Mouse (Mus musculus) olfactory bulb, adult 2 months (tissue): ENCODE data around the gene Tmem97. TPM values are rescaled to one million over a fixed set of nuclear protein-coding genes. Genes with fewer than 3 reads are reported as not detected.

Source experiments
- H3K27ac ChIP-seq: fragments of 200-500 bp; 2 replicates; pipeline ENCODE4 v1.5.1; 2012; ENCODE audit warnings: low read depth, low read length; ENCODE audit not compliant: insufficient read depth
- H3K4me1 ChIP-seq: fragments of 200-500 bp; 2 replicates; pipeline ENCODE4 v1.6.1; 2012; ENCODE audit warnings: low read length; ENCODE audit not compliant: control insufficient read depth, insufficient read depth
- H3K4me3 ChIP-seq: fragments of 200-500 bp; 2 replicates; pipeline ENCODE4 v1.5.1; 2012; ENCODE audit warnings: mild to moderate bottlenecking, low read depth, low read length, moderate library complexity; ENCODE audit not compliant: insufficient read depth
- CTCF ChIP-seq: fragments of 200-500 bp; IDR thresholded peaks from 2 replicates; pipeline ENCODE4 v1.5.1; 2012; ENCODE audit warnings: low read depth, mild to moderate bottlenecking, low read length, moderate library complexity; ENCODE audit not compliant: insufficient read depth
- POLR2A ChIP-seq: fragments of 200-500 bp; IDR thresholded peaks from 2 replicates; pipeline ENCODE4 v1.6.1; 2012; ENCODE audit warnings: mild to moderate bottlenecking, low read depth, low read length, moderate library complexity; ENCODE audit not compliant: insufficient read depth
- WGBS: fragments of 180-500 bp; shearing (Covaris S2); methylation state at CpG from one replicate; pipeline ENCODE4 v1.1.7; 2018; 5-methylcytosine and 5-hydroxymethylcytosine counted together
- polyA plus RNA-seq: library from polyadenylated mRNA; stranded (reverse); fragments of >200 nt; gene quantifications from 2 replicates; pipeline ENCODE4 v1.2.4, GENCODE M21; 2012; ENCODE audit warnings: low replicate concordance; ENCODE audit not compliant: missing spikeins, insufficient read depth, insufficient read length

The Tmem97 gene
- polyA plus RNA-seq, 1 experiment = not detected

GRCm38 (mm10) chr11:78557241-78557640 is 6.7 kb upstream of the Tmem97 start:
- 65% methylated on average over 8 of the region's 8 CpGs for WGBS
- Histone ChIP-seq H3K4me1 (no peaks in the 10 kb centered on the region), H3K4me3 (no peak overlapping the region), H3K27ac (no peak overlapping the region)
- no peak for TF ChIP-seq POLR2A
- no peak for TF ChIP-seq CTCF

- TF ChIP-seq POLR2A (no peak), CTCF (no peak)
- whole genome bisulfite sequencing = 83% methylated on average over 4 of the region's 4 CpGs
These were observed 5.5 kb upstream of the Tmem97 start for GRCm38 (mm10) chr11:78556070-78556469.

GRCm38 (mm10) chr11:78555623-78556022 is 5.0 kb upstream of the Tmem97 start:
- TF ChIP-seq CTCF = no peak
- no peak for TF ChIP-seq POLR2A
- Histone ChIP-seq H3K27ac (no peak overlapping the region), H3K4me3 (no peak overlapping the region), H3K4me1 (no peaks in the 10 kb centered on the region)
- 79% methylated on average over 3 of the region's 3 CpGs for WGBS

More at GRCm38 (mm10) chr11:78556070-78556469, 5.5 kb upstream of the Tmem97 start:
- no peaks in the 10 kb centered on the region for H3K4me1 ChIP-seq
- no peak overlapping the region for H3K4me3 ChIP-seq
- H3K27ac ChIP-seq = no peak overlapping the region

GRCm38 (mm10) chr11:78551059-78551398 is 452 bp upstream of the Tmem97 start:
- WGBS = 31% methylated on average over 6 of the region's 6 CpGs
- Histone ChIP-seq H3K4me3 (peak overlapping the region; percentile 52), H3K4me1 (no peaks in the 10 kb centered on the region), H3K27ac (peak overlapping the region; percentile 8; the same call in 1 of the 2 replicates)
- no peak for TF ChIP-seq CTCF
- TF ChIP-seq POLR2A = no peak

- H3K4me1 ChIP-seq = no peaks in the 10 kb centered on the region
- 30% methylated on average over 5 of the region's 5 CpGs for WGBS
These were observed 1.0 kb downstream of the Tmem97 start for GRCm38 (mm10) chr11:78549491-78549987.

GRCm38 (mm10) chr11:78547718-78548460 is 2.7 kb downstream of the Tmem97 start:
- Histone ChIP-seq H3K4me3 (no peak overlapping the region), H3K27ac (no peak overlapping the region), H3K4me1 (no peaks in the 10 kb centered on the region)
- WGBS = 99% methylated on average over 2 of the region's 2 CpGs
- no peak for TF ChIP-seq POLR2A
- TF ChIP-seq CTCF = no peak

More at GRCm38 (mm10) chr11:78549491-78549987, 1.0 kb downstream of the Tmem97 start:
- no peak for TF ChIP-seq CTCF
- no peak for TF ChIP-seq POLR2A
- Histone ChIP-seq H3K27ac (no peak overlapping the region), H3K4me3 (no peak overlapping the region)

- WGBS = 71% methylated on average over 8 of the region's 8 CpGs
These were observed 5.4 kb downstream of the Tmem97 start for GRCm38 (mm10) chr11:78545181-78545580.

GRCm38 (mm10) chr11:78544449-78545111 is 6.0 kb downstream of the Tmem97 start:
- Histone ChIP-seq H3K27ac (no peak overlapping the region), H3K4me3 (no peak overlapping the region), H3K4me1 (no peaks in the 10 kb centered on the region)
- 87% methylated on average over 7 of the region's 7 CpGs for WGBS
- no peak for TF ChIP-seq POLR2A
- no peak for TF ChIP-seq CTCF

More at GRCm38 (mm10) chr11:78545181-78545580, 5.4 kb downstream of the Tmem97 start:
- H3K4me3 ChIP-seq = no peak overlapping the region
- H3K27ac ChIP-seq = no peak overlapping the region
- H3K4me1 ChIP-seq = no peaks in the 10 kb centered on the region
- TF ChIP-seq CTCF (no peak), POLR2A (no peak)

- 85% methylated on average over 3 of the region's 3 CpGs for WGBS
- Histone ChIP-seq H3K4me1 (peaks cover 10% of the 10 kb centered on the region), H3K27ac (no peak overlapping the region), H3K4me3 (no peak overlapping the region)
- no peak for TF ChIP-seq POLR2A
- no peak for TF ChIP-seq CTCF
These were observed 10.2 kb downstream of the Tmem97 start for GRCm38 (mm10) chr11:78540358-78540757.
